Mouse (Mus musculus): ENCODE measurements around the gene Gm28047. TPM values are rescaled to one million over a fixed set of nuclear protein-coding genes. Genes with fewer than 3 reads are reported as not detected.

Gene Gm28047
- polyA plus RNA-seq, 1 experiment, result 0.09 TPM

DNA sequence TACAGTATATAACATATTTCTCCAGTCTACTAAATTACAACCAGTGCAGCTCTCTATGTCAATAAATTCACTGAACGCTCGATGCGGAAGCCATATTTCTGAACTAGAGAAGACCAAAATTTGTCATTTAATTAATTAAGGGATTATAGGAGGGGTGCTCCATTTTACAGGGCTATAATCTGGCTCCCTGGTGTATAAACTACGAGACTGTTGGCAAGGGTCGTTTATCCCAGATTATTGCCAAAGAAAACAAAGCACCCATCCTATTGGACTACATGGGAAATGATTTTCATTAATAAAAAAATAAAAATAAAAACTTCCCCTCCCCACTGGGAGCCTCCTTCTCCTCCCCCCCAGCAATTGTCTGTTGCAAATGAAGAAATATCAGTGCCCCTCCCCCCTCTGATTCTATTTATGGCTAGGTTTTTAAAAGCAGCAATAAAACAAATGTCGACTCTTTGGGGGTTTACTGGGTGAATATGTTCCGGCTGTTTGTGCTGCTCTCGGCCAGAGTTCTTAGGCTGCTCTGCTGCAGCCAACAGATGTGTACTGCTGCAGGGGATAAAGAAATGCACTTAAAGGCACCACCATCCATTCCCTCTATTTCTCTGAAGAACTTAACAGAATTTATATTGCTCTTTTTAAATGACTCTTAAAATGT lies 30.7 kb downstream of the Gm28047 start:
- no peaks in the 10 kb centered on the region for H3K27me3 ChIP-seq (ENCODE audit: control insufficient read depth)
- TF ChIP-seq GATA1 (IDR thresholded peaks at IDR 0.05; ENCODE audit: low read length) (no peak), TAL1 (IDR thresholded peaks at IDR 0.05; ENCODE audit: low read length) (no peak)
- H3K36me3 ChIP-seq (ENCODE audit: control insufficient read depth), result peaks cover 7% of the 10 kb centered on the region
- no peaks in the 10 kb centered on the region for H3K9me3 ChIP-seq (ENCODE audit: control insufficient read depth, low read length)
- no peaks in the 10 kb centered on the region for H3K4me1 ChIP-seq (ENCODE audit: control insufficient read depth)
- H3K4me3 ChIP-seq (replicated peaks), result no peak overlapping the region

DNA sequence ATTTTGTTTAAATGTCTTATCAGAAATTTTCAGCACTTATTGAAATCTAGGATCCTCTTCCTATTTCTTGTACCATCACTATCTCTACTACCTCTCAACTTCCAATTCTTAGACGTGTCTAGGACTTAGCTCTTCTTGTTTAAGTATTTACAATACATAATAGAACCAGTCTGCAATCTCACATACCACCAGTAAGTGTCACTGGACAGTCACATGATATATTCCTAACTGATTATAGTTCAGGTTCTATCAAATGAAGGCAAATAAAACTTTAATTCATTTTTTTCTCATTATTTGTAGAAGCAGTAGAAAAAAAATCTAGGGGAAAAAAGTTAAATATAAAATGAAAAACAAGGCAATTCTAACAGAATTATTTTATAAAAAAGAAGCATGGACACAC lies 32.2 kb downstream of the Gm28047 start:
- TF ChIP-seq TAL1 (IDR thresholded peaks at IDR 0.05; ENCODE audit: low read length) (no peak), GATA1 (IDR thresholded peaks at IDR 0.05; ENCODE audit: low read length) (no peak)
- H3K4me3 ChIP-seq (replicated peaks), result no peak overlapping the region
- H3K36me3 ChIP-seq (ENCODE audit: control insufficient read depth), result peaks cover 7% of the 10 kb centered on the region
- no peaks in the 10 kb centered on the region for H3K9me3 ChIP-seq (ENCODE audit: control insufficient read depth, low read length)
- H3K4me1 ChIP-seq (ENCODE audit: control insufficient read depth), result no peaks in the 10 kb centered on the region
- no peaks in the 10 kb centered on the region for H3K27me3 ChIP-seq (ENCODE audit: control insufficient read depth)

DNA sequence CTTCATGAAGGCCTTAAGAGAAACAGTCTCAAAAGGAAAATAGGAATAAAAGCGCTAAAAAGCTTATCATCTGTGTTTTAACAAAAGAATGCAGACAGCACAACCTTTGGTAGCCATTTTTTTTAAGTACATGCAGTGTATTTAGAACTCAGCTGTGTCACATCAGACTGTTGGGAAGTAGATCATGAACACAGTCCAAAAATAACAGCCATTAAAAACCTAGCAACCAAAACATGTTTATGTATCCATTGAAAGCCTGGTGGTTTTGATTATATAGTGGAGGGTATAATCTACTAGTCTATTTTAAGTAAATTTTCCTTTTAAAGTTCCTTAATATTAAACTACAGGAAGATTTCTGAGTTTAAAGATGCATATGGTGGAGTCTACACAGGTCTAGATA lies 34.3 kb downstream of the Gm28047 start:
- H3K4me3 ChIP-seq (replicated peaks), result no peak overlapping the region
- TF ChIP-seq GATA1 (IDR thresholded peaks at IDR 0.05; ENCODE audit: low read length), result no peak
- no peak for TF ChIP-seq TAL1 (IDR thresholded peaks at IDR 0.05; ENCODE audit: low read length)
- no peaks in the 10 kb centered on the region for H3K4me1 ChIP-seq (ENCODE audit: control insufficient read depth)
- H3K9me3 ChIP-seq (ENCODE audit: control insufficient read depth, low read length), result no peaks in the 10 kb centered on the region
- H3K27me3 ChIP-seq (ENCODE audit: control insufficient read depth), result no peaks in the 10 kb centered on the region
- peaks cover 7% of the 10 kb centered on the region for H3K36me3 ChIP-seq (ENCODE audit: control insufficient read depth)

DNA sequence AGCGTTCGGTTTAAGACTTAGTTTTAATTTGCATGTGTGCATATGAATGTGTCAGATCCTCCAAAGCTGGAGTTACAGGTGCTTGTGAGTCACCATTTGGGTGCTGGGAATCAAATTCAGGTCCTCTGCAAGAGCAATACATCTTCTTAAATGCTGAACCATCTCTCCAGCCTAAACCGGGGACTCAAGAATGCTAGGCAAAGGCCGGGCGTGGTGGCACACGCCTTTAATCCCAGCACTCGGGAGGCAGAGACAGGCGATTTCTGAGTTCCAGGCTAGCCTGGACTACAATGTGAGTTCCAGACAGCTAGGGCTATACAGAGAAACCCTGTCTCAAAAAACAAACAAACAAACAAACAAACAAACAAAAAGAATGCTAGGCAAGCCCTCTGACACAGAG lies 35.0 kb downstream of the Gm28047 start:
- Histone ChIP-seq H3K27me3 (ENCODE audit: control insufficient read depth) (no peaks in the 10 kb centered on the region), H3K4me1 (ENCODE audit: control insufficient read depth) (no peaks in the 10 kb centered on the region)

DNA sequence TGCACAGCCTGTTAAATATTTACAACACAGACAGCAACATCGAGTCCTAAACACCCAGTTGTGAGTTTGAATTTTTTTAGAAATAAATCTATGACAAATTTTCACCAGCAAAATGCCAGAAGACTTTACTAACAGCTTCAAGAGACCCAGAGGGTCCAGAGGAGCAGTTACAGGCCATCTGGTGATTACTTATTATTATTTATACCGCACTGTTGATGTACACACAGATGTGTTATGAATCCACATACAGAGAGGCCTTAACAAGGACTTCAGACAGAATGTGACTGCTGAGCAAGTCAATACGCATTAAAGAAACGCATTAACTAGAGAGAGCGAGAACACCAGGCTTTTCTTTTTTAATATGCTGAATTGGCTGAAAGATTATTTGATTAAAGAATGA lies 39.4 kb downstream of the Gm28047 start:
- no peaks in the 10 kb centered on the region for H3K9me3 ChIP-seq (ENCODE audit: control insufficient read depth, low read length)
- H3K27me3 ChIP-seq (ENCODE audit: control insufficient read depth), result no peaks in the 10 kb centered on the region
- H3K4me3 ChIP-seq (replicated peaks), result no peak overlapping the region
- no peaks in the 10 kb centered on the region for H3K4me1 ChIP-seq (ENCODE audit: control insufficient read depth)
- H3K36me3 ChIP-seq (ENCODE audit: control insufficient read depth), result peaks cover 2% of the 10 kb centered on the region; the same call in 1 of the 2 replicates
- TF ChIP-seq TAL1 (IDR thresholded peaks at IDR 0.05; ENCODE audit: low read length), result no peak
- no peak for TF ChIP-seq GATA1 (IDR thresholded peaks at IDR 0.05; ENCODE audit: low read length)

More for the DNA sequence above, 35.0 kb downstream of the Gm28047 start:
- Histone ChIP-seq H3K9me3 (ENCODE audit: control insufficient read depth, low read length) (no peaks in the 10 kb centered on the region), H3K4me3 (replicated peaks) (no peak overlapping the region), H3K36me3 (ENCODE audit: control insufficient read depth) (peaks cover 7% of the 10 kb centered on the region)
- TF ChIP-seq GATA1 (IDR thresholded peaks at IDR 0.05; ENCODE audit: low read length) (no peak), TAL1 (IDR thresholded peaks at IDR 0.05; ENCODE audit: low read length) (no peak)

DNA sequence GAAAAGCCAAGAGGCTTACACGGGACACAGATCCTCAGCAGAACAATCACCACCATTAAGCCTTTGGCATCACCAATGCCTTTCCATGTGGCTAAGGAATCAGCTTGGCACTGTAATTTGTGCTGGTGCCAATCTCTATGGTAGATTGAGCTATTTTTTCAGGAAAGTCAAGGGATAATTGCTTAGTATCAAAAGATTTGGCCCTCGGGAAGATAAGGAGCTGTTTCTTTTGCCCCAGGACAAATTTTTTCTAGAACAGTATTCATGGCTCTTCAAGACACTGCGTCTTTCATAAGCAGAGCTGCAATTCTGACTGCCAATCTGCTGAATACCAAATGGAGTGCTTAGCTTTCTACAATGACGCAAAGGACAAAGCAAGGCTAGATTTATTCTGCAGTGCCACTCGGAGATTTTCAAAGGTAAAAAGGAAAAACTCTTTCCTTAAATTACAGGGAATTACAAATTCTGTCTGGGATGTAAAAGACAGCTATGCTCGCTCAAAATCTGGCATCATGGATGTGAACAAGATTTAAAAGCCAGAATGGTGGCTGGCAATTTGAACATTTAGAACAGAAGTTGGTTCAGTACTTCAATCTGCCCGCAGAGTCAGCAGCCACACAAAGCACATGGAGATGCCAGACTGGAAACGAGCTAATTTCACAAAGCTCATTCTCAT lies 41.0 kb downstream of the Gm28047 start:
- Histone ChIP-seq H3K36me3 (ENCODE audit: control insufficient read depth) (no peaks in the 10 kb centered on the region), H3K9me3 (ENCODE audit: control insufficient read depth, low read length) (no peaks in the 10 kb centered on the region)
- TF ChIP-seq TAL1 (IDR thresholded peaks at IDR 0.05; ENCODE audit: low read length) (no peak), GATA1 (IDR thresholded peaks at IDR 0.05; ENCODE audit: low read length) (no peak)

DNA sequence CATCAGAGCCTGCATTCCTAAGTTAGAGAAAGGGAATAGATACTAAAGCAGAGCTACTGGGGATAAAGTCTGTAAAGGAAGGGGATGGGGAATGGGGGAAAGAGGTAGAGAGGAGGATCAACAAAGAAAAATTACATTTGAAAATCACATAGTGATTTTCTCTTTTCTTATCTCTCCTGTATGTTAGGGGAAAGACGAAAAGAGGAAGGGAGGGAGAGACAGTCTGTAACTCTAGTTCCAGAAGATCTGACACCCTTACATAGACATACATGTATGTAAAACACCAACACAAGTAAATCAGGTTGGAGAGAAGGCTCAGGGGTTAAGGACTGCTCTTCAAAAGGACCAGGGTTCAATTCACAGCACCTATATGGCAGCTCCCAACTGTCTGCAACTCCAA lies 43.7 kb downstream of the Gm28047 start:
- Histone ChIP-seq H3K4me1 (ENCODE audit: control insufficient read depth) (no peaks in the 10 kb centered on the region), H3K27me3 (ENCODE audit: control insufficient read depth) (no peaks in the 10 kb centered on the region), H3K9me3 (ENCODE audit: control insufficient read depth, low read length) (no peaks in the 10 kb centered on the region), H3K36me3 (ENCODE audit: control insufficient read depth) (peaks cover 4% of the 10 kb centered on the region; the same call in 1 of the 2 replicates), H3K4me3 (replicated peaks) (no peak overlapping the region)
- TF ChIP-seq TAL1 (IDR thresholded peaks at IDR 0.05; ENCODE audit: low read length) (no peak), GATA1 (IDR thresholded peaks at IDR 0.05; ENCODE audit: low read length) (no peak)

More for the DNA sequence above, 41.0 kb downstream of the Gm28047 start:
- H3K4me3 ChIP-seq (replicated peaks), result no peak overlapping the region
- no peaks in the 10 kb centered on the region for H3K27me3 ChIP-seq (ENCODE audit: control insufficient read depth)
- no peaks in the 10 kb centered on the region for H3K4me1 ChIP-seq (ENCODE audit: control insufficient read depth)

DNA sequence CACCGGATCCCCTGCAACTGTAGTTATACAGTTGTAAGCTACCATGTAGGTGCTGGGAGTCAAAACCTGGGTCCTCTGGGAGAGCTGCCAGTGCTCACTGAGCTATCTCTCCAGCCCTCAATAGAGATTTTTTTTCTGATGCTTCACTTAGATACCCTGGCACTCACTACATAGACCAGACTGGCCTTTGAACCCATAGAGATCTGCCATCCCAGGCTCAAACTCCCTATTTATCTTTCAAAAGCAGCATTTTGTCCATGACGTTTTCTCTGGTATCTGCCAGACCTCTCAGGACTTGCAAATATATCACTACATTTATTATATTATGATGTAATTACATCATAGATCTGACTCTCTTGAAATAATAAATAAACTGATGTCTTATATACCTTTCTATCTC lies 46.5 kb downstream of the Gm28047 start:
- Histone ChIP-seq H3K36me3 (ENCODE audit: control insufficient read depth) (peaks cover 4% of the 10 kb centered on the region), H3K9me3 (ENCODE audit: control insufficient read depth, low read length) (no peaks in the 10 kb centered on the region), H3K27me3 (ENCODE audit: control insufficient read depth) (no peaks in the 10 kb centered on the region), H3K4me1 (ENCODE audit: control insufficient read depth) (no peaks in the 10 kb centered on the region), H3K4me3 (replicated peaks) (no peak overlapping the region)
- TF ChIP-seq TAL1 (IDR thresholded peaks at IDR 0.05; ENCODE audit: low read length) (no peak), GATA1 (IDR thresholded peaks at IDR 0.05; ENCODE audit: low read length) (no peak)

DNA sequence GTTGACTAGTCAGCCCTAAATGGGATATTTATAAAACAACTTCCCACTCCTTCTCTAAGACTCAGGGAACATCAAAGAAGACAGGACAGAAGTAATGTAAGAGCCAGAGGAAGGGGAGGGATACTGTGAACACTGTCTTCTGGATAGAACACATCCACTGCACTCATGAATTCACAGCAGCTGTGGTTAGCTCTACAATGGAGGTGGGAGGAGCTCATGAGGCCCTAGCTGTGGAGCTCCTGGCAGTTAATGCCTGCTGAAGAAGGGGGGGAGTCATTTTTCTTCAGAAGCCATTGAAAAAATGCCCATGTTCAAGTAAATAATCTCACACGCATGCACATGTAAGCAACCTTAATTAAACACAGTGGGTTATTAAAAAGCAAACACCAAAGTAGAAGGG lies 47.9 kb downstream of the Gm28047 start:
- no peaks in the 10 kb centered on the region for H3K9me3 ChIP-seq (ENCODE audit: control insufficient read depth, low read length)
- H3K27me3 ChIP-seq (ENCODE audit: control insufficient read depth), result no peaks in the 10 kb centered on the region
- TF ChIP-seq TAL1 (IDR thresholded peaks at IDR 0.05; ENCODE audit: low read length), result no peak
- TF ChIP-seq GATA1 (IDR thresholded peaks at IDR 0.05; ENCODE audit: low read length), result no peak
- H3K4me3 ChIP-seq (replicated peaks), result no peak overlapping the region
- H3K36me3 ChIP-seq (ENCODE audit: control insufficient read depth), result peaks cover 4% of the 10 kb centered on the region
- H3K4me1 ChIP-seq (ENCODE audit: control insufficient read depth), result no peaks in the 10 kb centered on the region

Data from erythroblast, embryonic 14.5 days (primary cell).